8 mouse cellular contexts compared by ENCODE assay signal in genomic region chrX:71816931-71817361, GRCm38 (mm10). TPM values are rescaled to one million over a fixed set of nuclear protein-coding genes. Genes with fewer than 3 reads are reported as not detected.
DNase-seq lines count a peak whose midpoint lies in the region; ATAC-seq and TF ChIP-seq lines count a peak whose summit lies in the region.

No protein-coding gene starts in this region.

- WGBS in heart, postnatal 0 days = 21% methylated on average over 14 of the region's 14 CpGs
- WGBS in forebrain, embryonic 10.5 days = 9% methylated on average over 13 of the region's 14 CpGs
- 16% methylated on average over 14 of the region's 14 CpGs for WGBS in liver, embryonic 14.5 days (ENCODE audit: insufficient replicate concordance)

- H3K9me3 ChIP-seq in heart, postnatal 0 days (replicated peaks; ENCODE audit: control insufficient read depth, low read length) = no peaks in the 10 kb centered on the region
- no peaks in the 10 kb centered on the region for H3K9me3 ChIP-seq in G1E (replicated peaks)
- no peaks in the 10 kb centered on the region for H3K9me3 ChIP-seq in forebrain, embryonic 10.5 days
- H3K9me3 ChIP-seq in liver, embryonic 14.5 days (ENCODE audit: control insufficient read depth, low read length) = no peaks in the 10 kb centered on the region

- ATAC-seq in heart, postnatal 0 days (ENCODE audit: insufficient read depth, low read depth) = peak; percentile 4; the same call in 1 of the 2 replicates
- ATAC-seq in G1E (ENCODE audit: extremely low read depth, insufficient number of reproducible peaks, low FRiP score, poor library complexity, severe bottlenecking) = no peak
- ATAC-seq in liver, embryonic 14.5 days (ENCODE audit: insufficient read depth) = peak; percentile 55

- peak overlapping the region; percentile 64 for H3K4me3 ChIP-seq in heart, postnatal 0 days (ENCODE audit: low read depth, low read length)
- H3K4me3 ChIP-seq in G1E (ENCODE audit: low read depth, low read length) = peak overlapping the region; percentile 83
- H3K4me3 ChIP-seq in forebrain, embryonic 10.5 days = peak overlapping the region; percentile 68
- peak overlapping the region; percentile 64 to 72 for H3K4me3 ChIP-seq in liver, embryonic 14.5 days (ENCODE audit: insufficient read depth in 1 of 2, low read depth in 2 of 2, low read length in 2 of 2)

- no peak for TF ChIP-seq CTCF in heart, postnatal 0 days (IDR thresholded peaks at IDR 0.05; ENCODE audit: low read depth)
- TF ChIP-seq CTCF in G1E (IDR thresholded peaks at IDR 0.05; ENCODE audit: low read depth, low read length) = no peak
- TF ChIP-seq CTCF in liver, embryonic 14.5 days (IDR thresholded peaks at IDR 0.05; ENCODE audit: low read depth) = no peak

- peak overlapping the region; percentile 72 for H3K9ac ChIP-seq in heart, postnatal 0 days (replicated peaks; ENCODE audit: low read depth, low read length)
- H3K9ac ChIP-seq in liver, embryonic 14.5 days (replicated peaks) = peak overlapping the region; percentile 81

- no peak for TF ChIP-seq EP300 in heart, postnatal 0 days (IDR thresholded peaks at IDR 0.05; ENCODE audit: low read depth)
- no peak for TF ChIP-seq EP300 in liver, embryonic 14.5 days (IDR thresholded peaks at IDR 0.05; ENCODE audit: low read depth)

- H3K4me2 ChIP-seq in heart, postnatal 0 days (ENCODE audit: low read depth, low read length) = peak overlapping the region; percentile 60
- peak overlapping the region; percentile 70 for H3K4me2 ChIP-seq in liver, embryonic 14.5 days (ENCODE audit: low read depth)

- H3K4me1 ChIP-seq in heart, postnatal 0 days (ENCODE audit: control insufficient read depth, insufficient read depth) = no peaks in the 10 kb centered on the region
- peaks cover 9% of the 10 kb centered on the region for H3K4me1 ChIP-seq in G1E (ENCODE audit: insufficient read depth, low read depth, low read length)
- peaks cover 11% of the 10 kb centered on the region; the same call in 1 of the 2 replicates for H3K4me1 ChIP-seq in forebrain, embryonic 10.5 days
- peaks cover 0 to 4% of the 10 kb centered on the region in 2 experiments; a peak in 2 of 4 replicates for H3K4me1 ChIP-seq in liver, embryonic 14.5 days (replicated peaks; ENCODE audit: control insufficient read depth in 2 of 2, insufficient read depth in 2 of 2, low read length in 1 of 2)

- H3K27me3 ChIP-seq in heart, postnatal 0 days (ENCODE audit: control insufficient read depth, insufficient read depth, low read length) = no peaks in the 10 kb centered on the region
- H3K27me3 ChIP-seq in G1E (ENCODE audit: insufficient read depth, low read length) = no peaks in the 10 kb centered on the region
- H3K27me3 ChIP-seq in forebrain, embryonic 10.5 days (ENCODE audit: poor library complexity, severe bottlenecking) = peaks cover 4% of the 10 kb centered on the region; the same call in 1 of the 2 replicates
- no peaks in the 10 kb centered on the region for H3K27me3 ChIP-seq in liver, embryonic 14.5 days (ENCODE audit: control insufficient read depth, insufficient read depth, low read length)

- peak; percentile 6 for DNase-seq in heart, postnatal 0 days (ENCODE audit: low spot score)
- no peak for DNase-seq in heart, adult 8-10 months (ENCODE audit: low spot score)
- DNase-seq in G1E (ENCODE audit: low spot score) = peak; percentile 2
- DNase-seq in forebrain, embryonic 10.5 days (ENCODE audit: extremely low spot score, low spot score) = no peak
- peak; percentile 10 to 19 (median 13) for DNase-seq in liver, embryonic 14.5 days (ENCODE audit: low read depth in 3 of 3, low spot score in 3 of 3)
- peak; percentile 1 for DNase-seq in yolk sac, embryonic 10.5 days (ENCODE audit: low spot score)
- DNase-seq in right cerebral cortex, postnatal 14 days = no peak
- no peak for DNase-seq in kidney, adult 18-20 months

- H3K27ac ChIP-seq in heart, postnatal 0 days (ENCODE audit: low read depth) = peak overlapping the region; percentile 91
- H3K27ac ChIP-seq in forebrain, embryonic 10.5 days = peak overlapping the region; percentile 90
- H3K27ac ChIP-seq in liver, embryonic 14.5 days = peak overlapping the region; percentile 65

- H3K36me3 ChIP-seq in heart, postnatal 0 days (replicated peaks; ENCODE audit: control insufficient read depth, insufficient read depth, low read length) = no peaks in the 10 kb centered on the region
- peaks cover 3% of the 10 kb centered on the region for H3K36me3 ChIP-seq in G1E (replicated peaks)
- H3K36me3 ChIP-seq in forebrain, embryonic 10.5 days (replicated peaks) = 0 out of 2 replicates have a peak, but pooled peaks cover 4% of the 10 kb centered on the region
- H3K36me3 ChIP-seq in liver, embryonic 14.5 days (replicated peaks; ENCODE audit: control insufficient read depth, insufficient read depth, low read depth) = no peaks in the 10 kb centered on the region

RNA-seq across cellular contexts. Expression of gene Vma21, which starts 1.2 kb away (rescaled TPM):
- 9.6 and 9.7 TPM in 2 replicates for total RNA-seq in heart, postnatal 0 days (2014; rRNA removed; ENCODE audit: low replicate concordance)
- polyA plus RNA-seq in heart, postnatal 0 days (2015; fragmentation: Nextera tagmentation; extraction: Ambion mirVana) = 57.7 and 61.0 TPM in 2 replicates
- total RNA-seq in heart, adult 8-10 months (2022) = 10 to 100 TPM; 15.0 to 20.4 (median 18.7) TPM
- total RNA-seq in G1E (2014; fragmentation: Nextera tagmentation) (51.1 and 68.1 TPM in 2 replicates), G1E (2017) (13.7 and 16.7 TPM in 2 replicates)
- polyA plus RNA-seq in G1E (2012) = 3.9 and 9.8 TPM in 2 replicates
- 44.9 and 52.9 TPM in 2 replicates for polyA plus RNA-seq in forebrain, embryonic 10.5 days (2016; fragmentation: Nextera tagmentation; extraction: Ambion mirVana)
- polyA plus RNA-seq in liver, embryonic 14.5 days (2012; rRNA removed) = 3.1 and 4.1 TPM in 2 replicates
- polyA plus RNA-seq in liver, embryonic 14.5 days (2014; fragmentation: Nextera tagmentation; extraction: Ambion mirVana) = 23.0 and 23.4 TPM in 2 replicates

Comparison
In these comparisons a context has a peak if more than half of its experiments do, and no peak if none do; other contexts are left out.
1. DNase-seq: peak in heart, postnatal 0 days (single experiment), G1E (single experiment), liver, embryonic 14.5 days (3 of 3) and yolk sac, embryonic 10.5 days (single experiment); none in heart, adult 8-10 months (single experiment), forebrain, embryonic 10.5 days (single experiment), right cerebral cortex, postnatal 14 days (single experiment) and kidney, adult 18-20 months (single experiment).
2. Peak in every context shown above with its lines, with median percentiles within 50 percentile points of each other: H3K27ac ChIP-seq and H3K4me3 ChIP-seq.